Mouse (Mus musculus) regulatory T cell (primary cell): Measurements from ENCODE around the gene Atp8a2.
"Not testable (repeated sequence)": the region's sequence is repeated elsewhere in the genome, so short reads cannot be mapped to it uniquely, and the experiment has no call there.

ENCODE experiments used
- in situ Hi-C: fragments of 300-600 bp; cut with MboI, MseI; formaldehyde crosslinking; loops from one replicate; pipeline ENCODE4 v1.15.1; 2025; ENCODE audit warnings: high pct_unique_total_duplicates

The Atp8a2 gene

GRCm38 (mm10) chr14:59846609-59847375, 350.2 kb downstream of the Atp8a2 start:
- in situ Hi-C loops, result no loop called here

DNA sequence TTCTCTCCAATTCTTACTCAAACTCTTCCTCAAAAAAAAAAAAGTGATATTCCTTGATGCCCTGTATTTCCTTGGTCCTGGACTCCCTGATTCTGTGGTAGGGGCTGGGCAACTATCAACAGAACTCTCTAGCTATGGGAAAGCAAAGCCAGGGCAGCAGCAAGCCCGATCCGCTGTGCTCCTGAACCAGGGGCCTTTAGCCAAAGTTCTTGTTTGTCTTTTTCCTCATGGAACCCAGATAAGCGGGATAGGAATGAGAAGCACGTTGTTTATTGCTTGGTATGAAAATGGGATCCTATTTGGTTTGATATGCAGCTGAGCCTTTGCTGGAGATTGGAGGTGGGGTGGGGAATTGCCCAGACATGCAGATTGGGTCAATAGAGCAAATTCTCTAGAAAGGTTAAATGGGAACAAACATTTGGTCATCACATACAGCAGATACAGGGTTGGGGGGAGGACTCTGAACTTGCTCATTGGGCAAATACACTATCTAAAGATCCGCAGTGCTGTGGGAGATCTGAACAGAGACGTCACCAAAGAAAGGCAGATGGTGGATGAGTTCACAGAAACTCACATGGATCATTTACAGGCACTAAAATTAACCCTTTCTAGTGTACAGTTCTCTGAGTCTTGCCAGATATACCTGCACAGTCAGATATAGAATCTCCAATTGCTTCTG, 353.6 kb downstream of the Atp8a2 start:
- in situ Hi-C loops, result no loop called here

GRCm38 (mm10) chr14:59839951-59840720, 356.8 kb downstream of the Atp8a2 start:
- in situ Hi-C loops, result no loop called here

GRCm38 (mm10) chr14:59838446-59839259, 358.3 kb downstream of the Atp8a2 start:
- in situ Hi-C loops, result not testable (repeated sequence)

DNA sequence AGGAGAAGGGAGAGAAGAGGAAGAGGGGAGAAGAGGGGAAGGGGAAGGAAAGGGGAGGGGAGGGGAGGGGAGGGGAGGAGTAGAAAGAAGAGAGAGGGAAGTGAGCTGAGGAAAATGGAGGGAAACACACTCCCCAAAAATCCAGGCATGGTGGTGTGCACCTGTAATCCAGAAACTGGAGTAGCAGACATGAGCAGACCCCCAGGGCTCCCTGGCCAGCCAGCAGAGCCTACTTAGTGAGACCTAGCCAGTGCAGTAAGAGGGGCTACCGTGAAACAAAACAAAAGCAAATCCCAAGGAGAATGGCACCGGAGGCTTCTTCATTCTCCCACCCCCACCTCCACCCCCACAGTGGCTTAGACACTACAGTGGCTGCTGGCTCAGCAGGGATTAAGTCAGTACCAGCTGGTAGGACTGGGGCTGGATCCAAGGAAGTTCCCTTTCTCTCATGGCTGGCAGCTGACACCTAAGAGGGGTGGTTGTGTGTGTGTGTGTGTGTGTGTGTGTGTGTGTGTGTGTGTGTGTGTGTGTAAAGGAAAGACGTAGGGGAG, 359.2 kb downstream of the Atp8a2 start:
- in situ Hi-C loops, result not testable (repeated sequence)

DNA sequence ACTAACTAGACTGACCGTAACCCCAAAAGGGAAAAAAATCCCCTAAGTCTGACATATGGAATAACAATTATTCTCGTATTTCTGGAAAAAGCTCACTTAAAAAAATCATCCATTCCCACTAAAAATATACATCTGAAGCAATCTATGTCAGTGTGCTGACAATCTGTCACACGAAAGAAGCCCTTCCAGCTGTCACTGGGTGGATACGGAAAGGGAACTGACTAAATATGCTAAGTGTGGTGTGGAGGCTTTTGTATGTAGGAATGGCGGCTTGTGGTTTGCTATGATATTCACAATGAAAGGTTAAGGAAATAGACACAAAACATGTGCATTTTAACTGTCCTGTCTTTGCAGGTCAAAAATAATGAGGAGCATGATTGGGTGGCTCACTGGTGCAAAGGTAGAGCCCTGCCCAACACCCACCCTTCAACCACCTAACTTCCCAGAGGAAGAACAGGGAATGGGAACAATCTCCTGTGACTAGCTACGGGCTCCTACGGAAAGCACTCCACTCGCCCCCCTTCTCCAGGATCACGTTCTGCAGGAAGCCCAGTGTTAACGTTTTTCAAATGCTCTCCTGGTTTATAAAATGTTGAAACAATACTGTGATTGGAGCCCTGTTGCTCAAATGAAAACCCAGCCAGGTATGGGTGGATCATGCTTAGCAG, 360.0 kb downstream of the Atp8a2 start:
- in situ Hi-C loops, result no loop called here

GRCm38 (mm10) chr14:59829580-59829979, 367.4 kb downstream of the Atp8a2 start:
- in situ Hi-C loops, result no loop called here

DNA sequence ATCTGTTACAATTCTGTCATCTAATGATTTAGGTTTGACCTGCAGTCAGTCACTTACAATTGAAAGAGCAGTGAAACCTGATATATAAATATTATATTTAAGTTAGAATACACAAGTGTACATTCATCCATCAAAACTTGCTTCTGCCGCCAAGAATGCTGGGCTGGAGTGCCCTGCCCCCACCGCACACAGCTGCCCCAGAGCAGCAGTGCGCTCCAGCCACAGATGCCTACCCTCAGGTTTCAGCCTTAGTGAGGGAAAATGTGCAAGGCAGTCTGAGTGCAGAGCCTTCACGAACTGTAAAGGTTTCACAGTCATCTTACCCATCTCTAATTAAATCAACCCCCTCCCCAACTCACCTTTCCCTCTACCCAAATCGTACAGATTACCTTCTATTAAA, 369.6 kb downstream of the Atp8a2 start:
- in situ Hi-C loops, result no loop called here

GRCm38 (mm10) chr14:59820115-59820419, 376.9 kb downstream of the Atp8a2 start:
- in situ Hi-C loops, result no loop called here

DNA sequence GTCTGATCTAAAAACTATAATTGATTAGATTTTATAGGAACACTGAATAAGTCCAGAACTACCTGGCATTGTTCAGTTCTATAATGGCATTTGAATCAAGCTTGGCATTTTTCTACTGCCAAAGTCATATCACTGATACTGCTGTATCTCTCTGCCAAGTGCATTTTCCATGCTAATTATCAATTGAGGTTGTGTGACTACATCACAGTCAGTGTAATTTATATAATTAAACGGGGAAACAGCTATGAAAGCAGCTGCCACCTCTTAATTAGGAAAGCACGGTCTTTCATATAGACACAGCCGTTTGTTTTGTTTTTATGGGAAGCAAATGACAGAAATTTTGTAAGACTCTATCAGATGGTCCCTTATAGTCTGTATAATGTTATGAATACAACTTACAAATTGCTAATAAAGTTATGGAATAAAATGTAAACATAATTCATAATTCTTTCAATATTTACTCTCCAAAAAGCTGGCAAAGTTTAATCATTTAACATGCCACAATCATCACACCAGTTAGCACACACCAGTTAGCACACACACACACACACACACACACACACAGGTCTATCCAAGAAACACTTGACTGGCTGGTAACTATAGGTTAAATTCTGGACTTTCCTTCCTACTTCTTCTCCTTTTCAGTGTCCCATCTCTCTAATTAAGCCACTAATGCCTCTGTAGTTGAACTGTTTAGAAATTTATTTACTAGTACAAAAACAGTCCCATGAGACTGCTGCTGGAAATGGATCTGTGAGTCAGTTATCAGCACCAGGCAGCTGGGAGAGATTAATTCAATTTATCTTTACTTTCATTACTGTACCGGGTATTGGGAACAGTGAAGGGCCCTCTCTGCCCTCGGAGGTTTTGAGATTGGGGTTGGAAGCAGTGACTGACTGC, 377.5 kb downstream of the Atp8a2 start:
- in situ Hi-C loops, result no loop called here

GRCm38 (mm10) chr14:59810316-59810715, 386.7 kb downstream of the Atp8a2 start:
- in situ Hi-C loops, result not testable (repeated sequence)

DNA sequence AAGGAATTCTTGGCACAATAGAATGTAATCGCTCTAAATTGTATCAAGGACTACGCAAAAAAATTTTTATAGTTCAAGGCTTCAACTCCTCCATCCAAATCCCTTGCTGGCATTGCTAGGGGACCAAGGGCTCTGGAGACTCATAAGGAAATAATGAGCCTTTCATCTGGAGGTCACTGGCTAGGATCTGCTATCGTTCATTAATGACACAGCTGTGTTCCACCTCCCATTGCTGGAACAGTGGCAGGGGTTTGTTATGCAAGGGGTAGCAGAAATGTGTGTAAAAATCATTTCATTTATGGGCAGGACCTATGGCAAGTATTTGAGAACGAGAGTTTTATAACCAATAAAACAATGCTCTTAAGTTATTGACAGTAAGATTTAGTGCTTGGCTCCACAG, 387.2 kb downstream of the Atp8a2 start:
- in situ Hi-C loops, result no loop called here

DNA sequence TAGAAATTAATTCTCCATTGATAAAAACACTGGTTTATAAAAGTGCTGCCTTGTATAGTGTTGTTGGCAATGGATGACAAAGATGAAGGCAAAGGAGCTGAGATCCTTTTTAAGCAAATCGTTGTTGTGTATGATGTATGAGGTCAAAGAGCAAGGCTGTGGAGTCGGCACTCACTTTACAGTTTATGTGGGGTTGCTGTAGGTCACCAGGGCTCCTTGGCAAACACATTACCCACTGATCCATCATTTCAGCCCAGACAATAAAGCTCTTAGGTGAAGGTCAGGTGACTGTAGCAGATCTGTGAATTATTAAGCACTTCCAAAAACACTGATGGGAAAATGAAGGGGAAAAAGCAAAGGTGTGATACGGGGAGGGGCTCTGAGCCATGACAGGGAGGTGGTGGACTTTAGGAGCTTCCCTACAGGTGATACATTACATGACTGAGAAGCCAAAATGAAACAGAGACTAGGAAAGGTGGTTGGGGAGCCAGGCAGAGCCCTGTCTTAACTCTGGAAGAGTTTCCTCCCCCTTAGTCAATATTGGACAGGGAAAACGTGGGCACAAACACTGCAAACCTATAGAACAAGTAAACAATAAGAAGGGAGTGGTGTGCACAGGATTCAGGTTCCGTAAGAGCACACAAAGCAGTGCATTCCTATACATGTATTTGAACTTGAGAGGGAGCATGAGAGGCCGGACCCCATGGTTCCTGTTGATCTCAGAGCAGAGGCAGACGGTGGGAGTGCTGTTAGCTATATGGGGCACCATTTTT, 389.3 kb downstream of the Atp8a2 start:
- in situ Hi-C loops, result no loop called here

GRCm38 (mm10) chr14:59806910-59807309, 390.1 kb downstream of the Atp8a2 start:
- in situ Hi-C loops, result no loop called here

GRCm38 (mm10) chr14:59806159-59806558, 390.8 kb downstream of the Atp8a2 start:
- in situ Hi-C loops, result no loop called here

GRCm38 (mm10) chr14:59805683-59806082, 391.3 kb downstream of the Atp8a2 start:
- in situ Hi-C loops, result no loop called here

- in situ Hi-C loops, result no loop called here
Measured at GRCm38 (mm10) chr14:59801961-59802599, 394.9 kb downstream of the Atp8a2 start.

DNA sequence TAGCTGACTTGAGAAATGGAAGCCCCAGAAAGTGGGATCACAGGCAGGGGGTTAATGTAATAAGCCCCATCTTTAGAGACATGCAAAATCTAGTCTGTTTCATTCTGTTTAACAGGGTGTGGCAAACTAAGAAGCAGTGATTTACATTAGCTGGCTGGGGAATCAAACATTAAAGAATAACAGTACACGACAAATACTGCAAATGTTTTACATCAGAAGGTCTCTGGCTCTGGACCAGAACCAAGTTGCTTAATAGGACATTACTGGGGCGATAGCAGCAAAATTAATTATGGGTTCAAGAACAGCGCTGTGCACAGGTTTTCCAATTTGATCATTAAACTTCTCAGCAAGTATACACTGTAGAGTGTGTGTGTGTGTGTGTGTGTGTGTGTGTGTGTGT, 397.5 kb downstream of the Atp8a2 start:
- in situ Hi-C loops, result no loop called here

GRCm38 (mm10) chr14:59793841-59794240, 403.1 kb downstream of the Atp8a2 start:
- in situ Hi-C loops, result no loop called here
